Mouse (Mus musculus): ENCODE data around the gene AL731706.2.
A peak's percentile ranks its signal among the peaks of the same experiment; 100 is the strongest.

DNA sequence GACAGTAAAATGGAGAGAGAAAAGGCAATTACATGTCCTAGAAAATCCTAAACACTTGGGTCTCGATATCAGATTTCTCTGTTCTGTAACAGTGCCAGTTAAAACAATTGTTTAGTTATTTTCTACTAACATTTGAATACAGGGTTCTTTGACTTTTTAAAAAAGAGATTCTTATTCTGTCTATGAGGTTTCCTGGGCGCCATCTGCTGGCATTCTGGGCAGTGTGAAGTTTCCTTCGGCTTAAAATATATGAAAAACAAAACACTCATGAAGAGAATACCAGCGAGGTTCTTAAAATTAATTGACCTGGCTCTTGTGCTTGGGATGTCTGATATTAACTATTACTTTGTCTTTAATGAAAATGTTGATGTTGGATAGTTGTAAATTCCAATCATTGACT is 1.4 kb upstream of the AL731706.2 start:
- TF ChIP-seq CTCF (conservative IDR thresholded peaks at IDR 0.05 in 1 of 2, IDR thresholded peaks at IDR 0.05 in 1 of 2; ENCODE audit: low read depth in 2 of 2, low read length in 2 of 2) (peak in 1 of 2 experiments; percentile 52; a peak in 2 of 4 replicates), POLR2A (IDR thresholded peaks at IDR 0.05; ENCODE audit: low read depth, low read length) (no peak), KAT2A (IDR thresholded peaks at IDR 0.05; ENCODE audit: insufficient replicate concordance, low read length) (no peak), NELFE (IDR thresholded peaks at IDR 0.05; ENCODE audit: low read depth, low read length) (no peak)
